Mouse (Mus musculus) mouse embryonic stem cell (cell line): ENCODE data around the gene Slc2a5.

ENCODE experiments used
- in situ Hi-C, 2 experiments: fragments of 300-500 bp; cut with MboI; formaldehyde crosslinking; loops; 1 replicate in 1 of 2; 3 replicates in 1 of 2; pipeline ENCODE4 v1.14.3; 2019 to 2020; ENCODE audit warnings: low sequenced_read_pairs in 2 of 2, low pct_unique_long_range_greater_than_20kb in 1 of 2, mixed read lengths in 1 of 2; ENCODE audit not compliant: unreplicated experiment in 1 of 2

Gene Slc2a5

GRCm38 (mm10) chr4:150094463-150094789, 24.7 kb upstream of the Slc2a5 start:
- in situ Hi-C loops: loop anchor here (10.0 kb wide), 1 partner anchor 290 kb away; no protein-coding TSS in a partner anchor

GRCm38 (mm10) chr4:150096309-150096708, 22.8 kb upstream of the Slc2a5 start:
- in situ Hi-C loops: loop anchor here (10.0 kb wide), 1 partner anchor 292 kb away; no protein-coding TSS in a partner anchor

GRCm38 (mm10) chr4:150097847-150098246, 21.2 kb upstream of the Slc2a5 start:
- in situ Hi-C loops: loop anchor here (10.0 kb wide), 1 partner anchor 293 kb away; no protein-coding TSS in a partner anchor

- in situ Hi-C loops: loop anchor here (10.0 kb wide), 1 partner anchor 294 kb away; no protein-coding TSS in a partner anchor
Measured at GRCm38 (mm10) chr4:150098880-150099279, 20.2 kb upstream of the Slc2a5 start.

- in situ Hi-C loops: loop anchor here in 1 of 2 experiments (5.0 kb wide), 1 partner anchor 66 kb away; no protein-coding TSS in a partner anchor
Measured at GRCm38 (mm10) chr4:150102822-150103221, 16.3 kb upstream of the Slc2a5 start.

GRCm38 (mm10) chr4:150105671-150106070, 13.4 kb upstream of the Slc2a5 start:
- in situ Hi-C loops: no loop called here

- in situ Hi-C loops: no loop called here
Measured at GRCm38 (mm10) chr4:150106637-150107036, 12.4 kb upstream of the Slc2a5 start.

GRCm38 (mm10) chr4:150109636-150110035, 9.4 kb upstream of the Slc2a5 start:
- in situ Hi-C loops: no loop called here

GRCm38 (mm10) chr4:150110373-150110772, 8.7 kb upstream of the Slc2a5 start:
- in situ Hi-C loops: no loop called here

GRCm38 (mm10) chr4:150112867-150113266, 6.2 kb upstream of the Slc2a5 start:
- in situ Hi-C loops: no loop called here

- in situ Hi-C loops: no loop called here
Measured at GRCm38 (mm10) chr4:150114505-150115061, 4.5 kb upstream of the Slc2a5 start.

GRCm38 (mm10) chr4:150117311-150117710, 1.8 kb upstream of the Slc2a5 start:
- in situ Hi-C loops: no loop called here

GRCm38 (mm10) chr4:150118163-150118562, 920 bp upstream of the Slc2a5 start:
- in situ Hi-C loops: no loop called here

GRCm38 (mm10) chr4:150119640-150120039, 557 bp downstream of the Slc2a5 start:
- in situ Hi-C loops: no loop called here

GRCm38 (mm10) chr4:150120173-150120833, 1.2 kb downstream of the Slc2a5 start:
- in situ Hi-C loops: no loop called here

- in situ Hi-C loops: no loop called here
Measured at GRCm38 (mm10) chr4:150121430-150121829, 2.3 kb downstream of the Slc2a5 start.

- in situ Hi-C loops: no loop called here
Measured at GRCm38 (mm10) chr4:150122476-150122875, 3.4 kb downstream of the Slc2a5 start.

GRCm38 (mm10) chr4:150126373-150126772, 7.3 kb downstream of the Slc2a5 start:
- in situ Hi-C loops: no loop called here

GRCm38 (mm10) chr4:150127894-150128293, 8.8 kb downstream of the Slc2a5 start:
- in situ Hi-C loops: no loop called here

GRCm38 (mm10) chr4:150128571-150128970, 9.5 kb downstream of the Slc2a5 start:
- in situ Hi-C loops: no loop called here
